Mouse (Mus musculus): ENCODE data around the gene Wdr93.

Wdr93 gene

DNA sequence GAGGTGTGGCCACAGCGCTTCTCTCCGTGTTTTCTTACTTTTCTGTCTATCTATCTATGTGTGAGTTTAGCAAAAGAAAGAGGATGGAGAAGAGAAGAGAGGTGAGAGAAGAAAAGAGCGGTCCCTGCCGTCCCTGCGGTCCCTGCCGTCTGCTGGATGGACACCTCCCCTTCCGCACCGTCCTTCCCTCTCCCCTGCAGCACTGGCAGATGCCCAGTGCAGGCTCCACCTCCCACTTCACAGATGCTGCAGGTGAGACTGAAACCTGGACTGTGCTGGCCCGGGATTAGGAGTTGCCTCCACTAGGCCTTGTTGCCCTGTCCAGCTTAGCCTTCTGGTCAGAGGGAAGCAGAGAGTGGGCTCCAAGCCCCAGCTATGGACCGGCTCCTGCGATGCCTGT is 58.4 kb downstream of the Wdr93 start:
- DNase-seq (ENCODE audit: low spot score in 2 of 2) = no peak

DNA sequence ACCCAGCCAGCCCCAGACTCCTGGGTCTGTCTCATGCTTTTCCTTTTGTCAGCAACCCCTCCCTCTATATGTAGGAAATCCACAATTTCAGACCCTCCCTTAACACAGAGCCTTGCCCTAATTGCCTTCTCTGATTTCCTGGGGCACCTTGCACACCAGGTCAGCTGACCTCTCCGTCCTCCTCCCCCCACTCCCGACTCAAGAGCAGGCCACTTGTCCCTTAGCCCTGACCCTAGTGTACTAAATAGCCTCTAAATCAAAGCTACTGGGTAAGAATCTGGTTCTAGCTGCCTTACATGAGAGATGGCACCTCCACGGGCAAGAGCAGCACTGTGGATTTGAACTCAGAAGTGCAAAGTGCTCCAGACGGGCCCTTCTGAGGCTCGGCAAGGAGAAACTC is 59.1 kb downstream of the Wdr93 start:
- DNase-seq (ENCODE audit: low spot score in 2 of 2) = no peak

DNA sequence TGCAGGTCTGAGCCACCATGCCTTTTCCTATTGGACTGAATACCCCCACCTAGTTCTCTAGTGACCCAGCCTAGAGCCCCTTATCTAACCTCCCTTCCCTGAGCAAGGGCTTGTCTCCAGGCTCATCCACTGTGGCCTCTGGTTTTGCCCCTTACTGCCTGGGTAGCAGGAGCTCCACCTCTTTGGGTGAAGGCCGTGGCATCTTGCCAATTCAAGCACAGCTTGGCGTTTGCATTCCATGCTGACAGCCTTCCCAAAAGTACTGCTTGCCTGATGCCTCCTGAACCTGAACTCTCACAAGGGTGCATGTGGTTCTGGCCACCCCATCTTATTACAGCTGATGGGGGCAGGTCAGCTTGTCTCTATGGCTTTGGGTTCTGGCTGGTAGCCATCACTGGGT is 60.9 kb downstream of the Wdr93 start:
- DNase-seq (ENCODE audit: low spot score in 2 of 2) = no peak

DNA sequence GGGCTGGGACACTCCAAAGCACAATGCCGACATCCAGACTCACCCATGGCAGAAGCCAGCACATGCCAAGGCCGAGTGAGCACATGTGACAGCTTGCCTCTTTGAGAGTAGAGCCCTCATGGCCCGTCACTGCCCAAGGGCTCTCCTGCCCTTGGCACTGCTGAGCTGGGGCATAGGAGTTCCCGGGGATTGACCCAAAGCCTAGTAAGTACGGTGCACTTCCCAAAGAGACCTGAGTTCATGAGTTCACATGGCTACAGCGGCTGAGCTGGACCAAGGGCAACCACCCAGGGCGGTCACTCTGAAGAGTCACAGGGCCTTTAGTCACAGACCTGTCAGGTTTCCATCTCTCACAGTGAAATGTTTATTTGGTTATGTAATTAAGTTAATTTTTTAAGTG is 65.6 kb downstream of the Wdr93 start:
- no peak for DNase-seq (ENCODE audit: low spot score in 2 of 2)

DNA sequence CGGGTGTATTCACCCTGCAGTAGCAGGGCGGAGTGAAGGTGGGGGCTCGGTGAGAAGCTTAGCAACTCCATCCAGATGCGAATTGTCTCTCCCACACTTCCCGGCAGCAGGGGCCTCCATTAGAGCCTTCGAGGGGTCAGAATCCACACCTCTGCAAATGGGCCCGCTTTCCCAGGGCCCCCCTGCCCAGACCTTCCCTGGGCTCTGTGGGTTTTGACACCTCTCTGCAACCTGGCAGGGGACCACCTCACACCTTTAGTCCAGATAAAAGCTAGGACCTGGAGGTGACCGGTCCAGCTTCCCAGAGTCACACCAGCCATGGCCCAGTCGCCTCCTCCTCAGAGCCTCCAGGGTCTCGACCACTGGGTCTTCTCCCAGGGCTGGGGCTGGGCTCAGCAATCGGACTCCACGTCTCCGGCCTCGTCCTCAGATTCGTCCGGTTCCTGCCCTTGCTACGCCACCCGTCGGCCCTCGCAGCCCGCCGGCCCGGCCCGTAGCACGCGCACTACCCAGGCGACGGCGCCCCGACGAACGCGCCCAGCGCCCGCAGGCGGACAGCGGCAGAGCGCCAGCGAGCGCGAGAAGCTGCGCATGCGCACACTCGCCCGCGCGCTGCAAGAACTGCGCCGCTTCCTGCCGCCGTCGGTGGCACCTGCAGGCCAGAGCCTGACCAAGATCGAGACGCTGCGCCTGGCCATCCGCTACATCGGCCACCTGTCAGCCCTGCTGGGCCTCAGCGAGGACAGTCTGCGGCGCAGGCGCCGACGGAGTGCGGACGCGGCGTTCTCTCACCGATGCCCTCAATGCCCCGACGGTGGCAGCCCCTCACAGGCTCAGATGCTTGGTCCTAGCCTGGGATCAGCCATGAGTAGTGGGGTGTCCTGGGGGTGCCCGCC is 67.9 kb downstream of the Wdr93 start, which contains the start of gene Mesp2:
Mesp2 (plus strand) TSS at position 117 of the 896 bp plus-strand sequence.
- peak in 1 of 2 experiments; percentile 59 for DNase-seq (ENCODE audit: low spot score in 2 of 2)

DNA sequence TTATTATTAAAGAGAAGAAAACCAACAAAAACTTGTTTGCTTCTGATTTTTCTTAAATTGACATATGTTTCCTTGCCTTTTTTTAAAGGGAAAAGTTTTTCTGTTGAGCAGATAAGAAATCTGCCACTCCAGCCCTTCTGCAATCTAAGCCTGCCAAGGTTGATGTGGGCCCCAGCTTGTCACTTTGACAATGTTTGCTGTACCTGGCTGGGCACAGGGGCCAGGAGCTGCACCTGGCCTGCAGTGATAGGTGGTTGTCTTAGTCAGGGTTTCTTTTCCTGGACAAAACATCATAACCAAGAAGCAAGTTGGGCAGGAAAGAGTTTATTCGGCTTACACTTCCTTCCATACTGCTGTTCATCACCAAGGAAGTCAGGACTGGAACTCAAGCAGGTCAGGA is 70.4 kb downstream of the Wdr93 start:
- DNase-seq (ENCODE audit: low spot score in 2 of 2) = no peak

DNA sequence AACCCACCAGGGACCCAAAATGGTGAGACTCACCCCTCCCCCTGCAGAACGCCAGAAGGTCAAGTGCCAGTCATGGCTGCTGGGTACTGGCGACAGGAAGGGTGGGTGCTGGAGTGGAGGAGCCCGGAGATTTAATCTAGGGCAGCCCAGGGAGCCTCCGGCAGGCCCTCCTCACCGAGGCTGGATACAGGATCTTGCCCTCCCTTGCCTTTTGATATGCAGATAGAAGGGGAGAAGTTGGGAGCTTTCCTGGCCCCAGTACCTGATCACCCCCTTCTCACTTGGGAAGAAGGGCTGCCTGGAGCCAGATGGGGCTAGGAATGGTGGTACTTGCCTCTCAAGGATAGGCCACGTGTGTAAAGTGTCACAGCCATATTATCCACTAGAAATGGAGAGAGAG is 75.4 kb downstream of the Wdr93 start:
- DNase-seq (ENCODE audit: low spot score in 2 of 2) = no peak

DNA sequence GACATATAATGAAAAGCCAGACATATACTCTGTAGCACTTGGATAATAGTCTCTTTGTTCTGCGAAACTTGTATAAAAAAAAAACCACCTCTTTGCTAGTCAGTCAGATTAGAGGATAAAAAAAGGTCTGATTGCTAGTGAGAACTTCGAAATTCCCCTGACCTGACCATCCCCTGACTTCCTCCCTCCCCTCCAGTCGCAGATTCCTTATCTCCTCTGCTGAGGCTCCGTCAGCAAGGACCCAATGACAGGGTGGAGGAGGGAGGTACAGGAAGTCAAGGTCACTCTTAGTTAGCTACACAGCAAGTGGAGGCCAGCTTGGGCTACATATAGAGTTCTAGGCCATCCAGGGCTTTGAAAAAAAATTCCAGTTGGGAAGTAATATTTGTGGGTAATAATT is 76.6 kb downstream of the Wdr93 start:
- DNase-seq (ENCODE audit: low spot score in 2 of 2) = no peak

DNA sequence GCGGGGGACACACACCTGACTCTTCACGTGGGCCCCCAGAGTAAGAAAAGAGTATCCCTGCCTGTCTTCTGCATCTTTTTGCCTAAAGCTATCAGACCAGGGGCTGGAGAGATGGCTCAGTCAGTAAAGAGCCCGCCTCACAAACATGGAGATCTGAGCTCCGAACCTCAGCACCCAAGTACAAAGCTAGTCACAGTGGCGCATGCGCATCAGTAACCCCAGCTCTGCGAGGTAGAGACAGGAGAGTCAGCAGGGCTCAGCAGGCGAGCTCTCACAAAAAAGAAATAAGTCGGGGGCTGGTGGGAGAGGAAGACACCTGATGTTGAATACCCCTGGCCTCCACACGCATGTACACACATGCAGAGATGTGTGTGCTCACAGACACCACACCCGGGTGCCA is 77.0 kb downstream of the Wdr93 start:
- no peak for DNase-seq (ENCODE audit: low spot score in 2 of 2)

DNA sequence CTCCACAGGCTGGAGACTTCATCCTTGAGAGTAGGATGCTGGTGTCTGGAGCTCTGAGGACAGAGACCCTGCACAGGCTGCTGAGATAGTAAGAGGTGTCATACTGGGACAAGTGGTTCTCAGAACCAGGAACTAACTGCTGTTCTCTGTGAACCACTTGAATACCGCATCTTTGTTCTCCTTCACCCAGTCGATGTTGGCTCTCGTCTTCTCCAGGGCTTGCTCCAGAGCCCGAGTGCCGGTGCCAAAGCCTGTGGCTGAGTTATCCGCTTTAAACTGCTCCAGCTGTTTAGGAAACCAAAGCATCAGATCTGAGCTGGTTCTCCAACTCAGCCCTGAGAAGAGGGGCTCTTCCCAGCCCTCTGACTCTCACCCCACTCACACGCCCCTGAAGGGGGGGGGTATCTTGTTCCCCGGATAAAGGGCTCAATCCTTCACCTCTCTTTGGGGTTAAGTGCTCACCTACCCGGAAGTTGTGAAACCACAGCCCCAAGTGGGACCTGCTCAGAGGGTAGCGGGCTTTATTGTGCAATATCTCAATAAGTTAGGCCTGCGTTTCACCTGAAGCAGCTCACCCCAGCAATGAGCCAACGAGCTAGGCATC is 79.2 kb downstream of the Wdr93 start:
- DNase-seq (ENCODE audit: low spot score in 2 of 2) = no peak

DNA sequence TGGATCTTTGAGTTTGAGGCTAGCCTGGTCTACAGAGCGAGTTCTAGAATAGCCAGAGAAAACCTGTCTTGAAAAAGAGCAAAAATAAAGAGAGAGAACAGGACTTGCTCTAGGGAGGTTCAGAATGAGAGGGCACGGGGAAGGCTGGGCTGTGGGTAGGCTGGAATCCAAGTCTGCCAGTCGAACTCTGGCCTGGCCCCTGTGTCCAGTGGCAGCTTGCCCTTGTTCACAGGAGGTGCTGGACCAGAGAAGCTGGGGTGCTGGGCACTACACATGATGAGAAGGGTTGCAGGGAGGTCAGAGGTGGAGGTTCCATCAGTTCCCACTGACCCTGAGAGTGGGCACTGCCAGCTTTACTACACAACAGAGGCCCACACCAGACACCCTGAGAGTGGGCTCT is 85.4 kb downstream of the Wdr93 start:
- no peak for DNase-seq (ENCODE audit: low spot score in 2 of 2)

DNA sequence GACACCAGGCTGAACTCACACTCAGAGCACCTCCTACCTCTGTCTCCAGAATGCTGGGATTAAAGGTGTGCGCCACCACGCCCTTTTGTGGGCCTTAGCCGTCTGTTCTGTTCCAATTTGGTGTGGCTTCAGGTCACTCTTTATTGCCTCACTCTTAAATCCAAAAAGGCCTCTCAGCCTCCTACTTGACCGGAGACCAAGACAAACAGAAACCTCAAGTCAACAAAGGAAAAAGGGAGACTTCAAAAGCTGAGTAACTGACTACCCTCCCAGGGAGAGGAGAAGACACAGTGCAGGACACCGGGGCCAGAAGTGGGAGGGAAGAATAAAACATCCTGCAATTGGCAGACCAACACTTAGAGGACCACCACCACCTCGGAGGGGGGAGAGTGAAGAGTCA is 88.2 kb downstream of the Wdr93 start:
- DNase-seq (ENCODE audit: low spot score in 2 of 2) = no peak

DNA sequence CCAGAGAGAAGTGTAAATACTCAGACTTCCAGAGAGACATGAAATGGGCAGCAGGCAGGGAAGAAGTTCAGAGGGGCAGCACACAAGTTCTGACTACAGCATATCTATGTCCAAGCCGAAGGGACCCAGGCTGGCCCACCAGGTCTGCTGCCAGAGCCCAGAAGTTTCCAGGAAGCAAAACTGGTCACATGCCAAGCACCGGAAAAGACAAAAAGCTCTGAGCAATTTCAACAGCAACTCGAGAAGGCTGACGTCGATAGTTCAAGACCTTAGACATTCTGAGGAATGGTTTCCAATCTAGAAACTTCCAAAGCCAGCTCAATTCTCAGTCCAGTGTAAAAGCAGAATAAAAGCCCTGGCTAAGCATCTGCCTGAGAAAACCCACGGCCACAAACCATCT is 88.6 kb downstream of the Wdr93 start:
- no peak for DNase-seq (ENCODE audit: low spot score in 2 of 2)

DNA sequence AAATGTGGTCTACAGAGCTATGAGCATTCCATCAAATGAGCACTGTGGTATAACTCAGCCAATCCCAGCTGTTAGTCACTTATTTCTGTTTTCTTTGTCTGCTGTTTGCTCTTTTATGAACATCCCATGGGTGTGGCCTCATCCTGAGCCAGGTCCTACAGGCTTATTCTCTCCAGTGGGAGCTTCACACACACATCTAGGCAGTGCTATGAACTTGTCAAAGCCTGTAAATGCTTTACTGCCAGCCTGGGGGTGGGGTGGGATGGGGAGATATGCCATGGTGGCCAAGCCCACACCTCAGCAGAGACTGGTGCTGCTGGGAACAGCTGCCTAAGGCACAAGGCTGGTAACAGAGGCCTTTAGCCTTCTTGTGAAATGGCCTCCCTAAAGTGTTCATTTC is 90.0 kb downstream of the Wdr93 start:
- DNase-seq (ENCODE audit: low spot score in 2 of 2) = no peak

DNA sequence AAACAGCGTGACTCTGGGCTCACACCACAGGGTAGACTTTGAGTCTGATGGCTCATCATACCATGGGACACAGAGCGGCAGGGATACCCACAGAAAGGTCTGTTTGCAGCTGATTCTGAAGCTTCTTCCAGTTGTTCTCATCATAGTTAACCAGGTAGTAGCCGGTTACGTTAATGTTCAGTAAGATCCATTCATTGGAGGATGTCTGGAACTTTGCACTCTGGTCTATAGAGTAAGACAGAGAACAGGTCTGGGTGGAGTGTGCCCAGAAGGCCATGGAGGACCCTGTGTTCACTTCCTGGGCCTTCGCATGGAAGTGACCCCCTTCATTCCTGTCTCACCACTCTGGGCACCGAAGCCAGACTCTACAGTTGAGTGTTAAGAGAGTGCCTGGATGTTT is 92.2 kb downstream of the Wdr93 start:
- no peak for DNase-seq (ENCODE audit: low spot score in 2 of 2)
